Mouse (Mus musculus): ENCODE results near the gene Amdhd1. TPM values are rescaled to one million over a fixed set of nuclear protein-coding genes. Genes with fewer than 3 reads are reported as not detected.

Gene Amdhd1
- polyA plus RNA-seq, 1 experiment from 2014 or later, result 1.8 TPM

Other genes with a start within 250 kb of the Amdhd1 start
- 26.5 and 30.3 TPM in 2 replicates for gene Elk3, start 228.9 kb downstream of the Amdhd1 start, polyA plus RNA-seq (2014; fragmentation: Nextera tagmentation; extraction: Ambion mirVana)
- gene Lta4h, start 86.6 kb downstream of the Amdhd1 start, polyA plus RNA-seq (2014; fragmentation: Nextera tagmentation; extraction: Ambion mirVana), result 249 and 276 TPM in 2 replicates
- 0.42 and 0.65 TPM in 2 replicates for gene Hal, start 51.3 kb downstream of the Amdhd1 start, polyA plus RNA-seq (2014; fragmentation: Nextera tagmentation; extraction: Ambion mirVana)
- 0.35 and 0.47 TPM in 2 replicates for gene Ccdc38, start 599 bp upstream of the Amdhd1 start, polyA plus RNA-seq (2014; fragmentation: Nextera tagmentation; extraction: Ambion mirVana)
- gene Snrpf, start 49.7 kb upstream of the Amdhd1 start, polyA plus RNA-seq (2014; fragmentation: Nextera tagmentation; extraction: Ambion mirVana), result 147 and 151 TPM in 2 replicates
- 0.52 and 0.65 TPM in 2 replicates for gene Ntn4, start 100.6 kb upstream of the Amdhd1 start, polyA plus RNA-seq (2014; fragmentation: Nextera tagmentation; extraction: Ambion mirVana)

Data from intestine, embryonic 14.5 days (tissue).